Mouse (Mus musculus): ENCODE measurements around the gene 4931428F04Rik.
"Not testable (repeated sequence)": the region's sequence is repeated elsewhere in the genome, so short reads cannot be mapped to it uniquely, and the experiment has no call there.

The 4931428F04Rik gene

GRCm38 (mm10) chr8:105306146-105306691, 16.6 kb upstream of the 4931428F04Rik start:
- no peak for DNase-seq

DNA sequence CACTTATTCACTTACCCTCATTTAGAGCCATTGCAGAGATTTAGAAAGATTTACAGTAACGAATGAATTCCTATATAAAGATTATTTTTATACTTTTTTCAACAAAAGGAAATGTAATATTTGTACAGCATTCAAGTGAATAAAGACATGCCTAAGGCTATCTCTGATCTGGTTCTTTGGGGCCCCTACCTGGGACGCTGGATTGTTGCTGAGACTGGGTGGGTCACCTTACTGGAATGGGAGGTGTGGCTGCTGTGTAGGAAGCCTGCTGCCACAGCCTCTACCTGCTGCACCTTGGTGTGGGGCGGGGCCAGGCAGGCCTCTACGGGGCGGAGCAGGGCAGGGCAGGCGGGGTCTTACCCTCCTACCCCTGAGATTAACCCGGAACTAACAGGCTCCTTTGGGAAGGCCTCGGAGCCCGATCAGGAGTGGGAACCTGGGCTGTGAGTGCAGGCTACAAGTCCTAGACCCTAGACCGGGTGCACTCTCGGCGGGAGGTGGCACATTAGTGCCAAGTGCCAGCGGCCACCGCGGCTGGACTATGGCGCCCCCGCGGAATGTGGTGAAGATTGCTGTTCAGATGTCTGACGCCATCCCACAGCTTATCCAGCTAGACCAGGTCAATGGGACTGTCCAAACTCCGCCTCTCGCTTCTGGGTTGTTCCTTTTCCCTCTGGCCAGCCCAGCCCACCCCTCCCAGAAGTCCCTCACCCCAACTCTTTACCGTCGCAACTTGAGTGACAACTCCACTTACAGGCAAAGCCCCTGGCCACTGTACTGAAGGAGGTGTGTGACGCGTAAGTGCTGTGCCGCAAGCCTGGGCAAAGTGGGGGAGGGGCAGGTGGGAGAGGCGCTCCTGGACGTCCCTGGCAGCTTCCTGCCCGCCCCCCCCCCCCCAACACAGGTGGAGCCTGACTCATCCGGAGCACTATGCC, 15.8 kb upstream of the 4931428F04Rik start, which contains the start of gene Elmo3:
TSS of gene Elmo3 (plus strand) at position 391 of the 935 bp plus-strand sequence.
- peak; percentile 72 for DNase-seq

- DNase-seq = no peak
These were observed 14.9 kb upstream of the 4931428F04Rik start for GRCm38 (mm10) chr8:105304325-105305210.

- DNase-seq = no peak
These were observed 14.2 kb upstream of the 4931428F04Rik start for GRCm38 (mm10) chr8:105303874-105304273.

- DNase-seq = no peak
These were observed 13.7 kb upstream of the 4931428F04Rik start for GRCm38 (mm10) chr8:105303396-105303795.

DNA sequence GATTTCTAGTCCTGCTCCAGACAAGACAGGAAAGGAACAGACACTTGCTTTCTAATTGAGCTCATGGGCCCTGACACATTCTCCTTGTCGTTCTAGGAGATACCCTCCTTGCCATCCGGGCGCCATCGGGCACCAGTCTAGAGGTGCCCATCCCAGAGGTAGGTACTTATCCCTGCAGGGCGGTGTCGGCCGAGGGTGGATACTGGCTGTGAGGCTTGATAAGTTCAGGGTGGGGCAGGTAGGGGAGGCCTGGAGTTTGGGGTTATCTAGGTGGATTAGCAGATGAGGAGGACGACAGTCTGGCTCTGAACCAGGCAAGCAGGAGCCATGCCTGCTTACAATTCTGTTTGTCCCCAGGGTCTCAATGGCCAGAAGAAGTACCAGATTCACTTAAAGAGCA, 10.3 kb upstream of the 4931428F04Rik start:
- no peak for DNase-seq

DNA sequence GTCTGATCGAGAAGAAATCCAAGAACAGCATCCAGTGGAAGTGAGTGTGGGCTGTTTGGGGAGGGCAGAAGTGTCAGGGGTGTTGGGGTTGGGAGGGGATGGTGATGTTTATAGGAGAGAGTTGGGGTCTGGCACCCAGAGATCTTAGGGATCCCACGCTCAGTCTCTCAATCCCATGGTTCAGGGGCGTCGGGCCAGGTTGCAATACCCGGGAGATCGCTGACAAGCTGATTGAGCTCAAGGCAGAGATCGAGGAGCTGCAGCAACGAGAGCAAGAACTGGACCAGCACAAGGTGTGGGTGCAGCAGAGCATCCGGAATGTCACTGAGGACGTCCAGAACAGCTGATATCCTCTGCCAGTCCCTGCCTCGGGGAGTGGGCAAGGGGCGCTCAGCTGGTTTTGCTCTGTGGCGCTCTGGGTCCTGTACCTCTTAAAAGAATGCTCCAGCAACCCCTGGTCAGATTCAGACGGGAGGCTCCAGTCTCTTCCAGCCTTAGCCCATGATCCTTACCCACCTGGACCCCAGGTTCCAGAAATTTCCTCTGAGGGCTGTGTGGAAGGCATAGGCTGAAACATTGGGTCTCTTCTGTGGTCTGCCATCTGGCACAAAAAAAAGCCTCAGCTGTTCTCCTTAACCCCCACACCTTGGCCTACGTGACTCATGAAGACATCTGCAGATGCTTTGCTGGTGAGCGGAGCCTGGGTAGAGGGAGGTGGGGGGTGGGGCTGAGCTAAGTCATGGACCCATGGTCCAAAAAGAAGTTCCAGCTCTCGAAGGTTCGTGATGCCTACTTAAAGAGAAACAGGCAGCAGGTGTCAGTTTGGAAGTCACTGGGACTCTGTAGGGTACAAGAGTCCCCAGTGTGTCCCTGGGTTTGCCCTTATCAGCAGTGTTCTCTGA, 8.9 kb upstream of the 4931428F04Rik start:
- DNase-seq = peak; percentile 69

DNA sequence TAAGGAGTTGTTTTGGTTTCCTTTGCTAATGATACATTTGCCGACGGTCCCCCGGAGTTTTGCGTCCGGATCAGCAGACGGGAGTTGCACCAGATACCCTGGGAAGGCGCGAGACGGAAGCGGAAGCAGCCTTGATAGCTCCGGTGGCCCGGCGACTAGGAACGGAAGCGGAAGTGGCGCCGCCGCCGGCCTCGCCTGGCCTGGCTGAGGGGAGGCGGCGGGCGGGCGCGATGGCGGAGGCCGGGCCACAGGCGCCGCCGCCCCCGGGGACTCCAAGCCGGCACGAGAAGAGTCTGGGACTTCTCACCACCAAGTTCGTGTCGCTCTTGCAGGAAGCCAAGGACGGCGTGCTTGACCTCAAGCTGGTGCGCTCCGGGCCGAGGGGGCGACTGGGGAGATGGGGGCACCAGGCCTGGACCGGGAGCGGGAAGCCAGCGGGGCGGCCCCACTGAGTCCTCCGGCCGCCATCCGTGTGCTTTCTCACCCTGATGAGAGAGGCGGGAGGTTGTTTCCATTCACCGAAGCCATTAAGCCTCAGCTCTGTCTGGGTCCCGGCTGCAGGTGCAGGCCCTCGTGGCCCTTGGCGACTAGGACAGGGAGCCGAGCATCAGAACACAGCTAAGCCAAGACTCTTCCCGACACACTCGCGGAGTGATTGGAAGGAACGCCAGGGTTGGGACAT, 8.0 kb upstream of the 4931428F04Rik start, which contains the start of gene E2f4:
TSS of gene E2f4 (plus strand) at position 153 of the 682 bp plus-strand sequence.
- peak; percentile 91 for DNase-seq

- DNase-seq = no peak
These were observed 6.4 kb upstream of the 4931428F04Rik start, which contains the start of gene Exoc3l for GRCm38 (mm10) chr8:105295895-105296573. Gene Exoc3l (minus strand): TSS chr8:105296101.

- DNase-seq = no peak
These were observed 5.6 kb upstream of the 4931428F04Rik start for GRCm38 (mm10) chr8:105295256-105295655.

DNA sequence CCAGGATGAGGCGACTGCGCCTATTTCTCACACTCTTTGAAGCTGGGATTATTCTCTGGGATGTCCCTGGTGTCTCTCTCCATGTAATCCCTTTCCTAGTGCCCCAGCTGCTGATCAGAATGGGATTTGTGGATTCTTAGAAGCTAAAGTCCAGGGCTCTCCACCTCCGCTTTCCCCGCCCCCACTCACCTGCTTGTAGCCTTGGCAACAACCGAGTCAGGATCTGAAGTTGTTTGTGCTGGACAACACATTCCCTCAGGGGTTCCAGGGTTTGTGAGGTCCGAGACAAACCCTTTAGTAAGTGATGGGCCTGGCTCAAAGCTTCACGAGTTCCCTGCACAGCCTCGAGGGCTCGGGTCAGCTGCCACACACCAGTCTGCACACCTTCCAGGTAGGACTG, 5.1 kb upstream of the 4931428F04Rik start:
- no peak for DNase-seq

GRCm38 (mm10) chr8:105293405-105293804, 3.7 kb upstream of the 4931428F04Rik start:
- no peak for DNase-seq

DNA sequence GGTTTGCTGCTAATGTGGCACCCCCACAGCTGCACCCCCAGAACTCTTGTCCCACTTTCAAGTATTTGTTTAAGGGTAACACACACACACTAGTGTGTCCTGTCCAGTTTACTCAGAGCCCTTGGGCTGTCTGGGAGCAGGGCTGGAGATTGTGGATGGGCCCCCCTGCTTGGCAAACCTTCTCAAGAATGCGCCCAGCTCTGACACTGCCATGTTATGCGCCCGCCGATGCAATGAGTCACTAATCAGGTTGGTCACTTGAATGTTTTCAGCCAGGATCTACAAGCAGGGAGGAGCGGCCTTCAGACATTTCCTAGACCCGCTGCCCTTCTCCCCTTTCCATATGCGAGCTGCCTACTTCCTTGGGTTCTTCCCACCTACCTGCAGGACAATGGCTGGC, 2.8 kb upstream of the 4931428F04Rik start:
- DNase-seq = no peak

GRCm38 (mm10) chr8:105291802-105292201, 2.1 kb upstream of the 4931428F04Rik start:
- DNase-seq = not testable (repeated sequence)

DNA sequence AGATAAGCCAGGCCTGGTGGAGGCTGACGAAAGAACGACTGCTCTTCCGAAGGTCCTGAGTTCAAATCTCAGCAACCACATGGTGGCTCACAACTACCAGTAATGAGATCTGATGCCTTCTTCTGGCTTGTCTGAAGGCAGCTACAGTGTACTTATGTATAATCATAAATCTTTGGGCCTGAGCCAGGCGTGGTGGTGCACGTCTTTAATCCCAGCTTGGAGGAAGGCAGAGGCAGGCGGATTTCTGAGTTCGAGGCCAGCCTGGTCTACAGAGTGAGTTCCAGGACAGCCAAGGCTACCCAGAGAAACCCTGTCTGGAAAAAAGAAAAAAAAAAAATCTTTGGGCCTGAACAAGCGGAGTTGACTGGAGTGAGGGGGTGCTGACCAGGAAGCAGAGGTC, 1.7 kb upstream of the 4931428F04Rik start:
- not testable (repeated sequence) for DNase-seq

- DNase-seq = peak; percentile 98
These were observed 1.1 kb upstream of the 4931428F04Rik start for GRCm38 (mm10) chr8:105290554-105291314.

- DNase-seq = peak; percentile 99
These were observed 519 bp downstream of the 4931428F04Rik start for GRCm38 (mm10) chr8:105288958-105289732.

DNA sequence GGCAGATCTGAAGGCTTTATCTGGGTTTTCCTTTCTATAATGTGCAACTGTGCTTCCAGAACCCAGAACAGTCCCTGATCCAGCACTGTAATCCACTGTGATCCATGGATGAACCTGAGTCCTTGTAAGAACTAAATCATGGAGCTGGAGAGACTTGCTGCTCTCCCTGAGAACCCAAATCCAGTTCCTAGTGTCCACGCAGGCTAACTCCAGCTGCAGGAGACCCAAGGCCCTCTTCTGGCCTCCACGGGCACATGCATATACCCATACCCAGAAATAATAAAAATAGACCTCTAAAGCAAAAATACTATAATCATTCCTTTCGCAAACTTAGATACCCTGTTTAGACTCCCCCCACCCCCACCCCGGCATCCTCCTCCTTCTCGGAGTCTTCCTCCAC, 1.4 kb downstream of the 4931428F04Rik start:
- no peak for DNase-seq

DNA sequence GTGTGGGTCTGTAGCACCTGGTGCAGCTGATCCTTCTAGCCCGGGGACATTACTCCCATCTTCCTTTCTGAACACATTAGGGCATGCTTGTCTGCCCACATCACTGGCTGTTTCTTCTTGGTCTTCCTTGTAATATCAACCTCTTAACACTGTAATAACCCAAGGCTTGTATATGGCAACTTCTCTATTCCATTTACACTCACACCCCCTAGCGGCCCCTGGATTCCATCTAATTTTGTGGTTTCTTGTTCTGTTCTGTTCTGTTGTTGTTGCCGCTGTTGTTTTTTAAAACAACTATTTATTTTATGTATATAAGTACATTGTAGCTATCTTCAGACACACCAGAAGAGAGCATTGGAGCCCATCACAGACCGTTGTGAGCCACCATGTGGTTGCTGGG, 2.8 kb downstream of the 4931428F04Rik start:
- DNase-seq = no peak
